Mouse (Mus musculus) liver, embryonic 13.5 days (tissue): ENCODE results near the gene Dlg2. TPM values are rescaled to one million over a fixed set of nuclear protein-coding genes. Genes with fewer than 3 reads are reported as not detected.

Experiments used
- ATAC-seq: fragments of 200-750 bp; cut with Nextera tagmentation; 2 replicates; pipeline ENCODE4 v1.8.0; 2017; ENCODE audit warnings: low read depth, mild to moderate bottlenecking, moderate number of reproducible peaks, moderate library complexity
- DNase-seq: peaks from one replicate; pipeline ENCODE4 v3.0.0; 2022
- H3K27ac ChIP-seq: fragments of 300-500 bp; sonication (generic); 2 replicates; pipeline ENCODE4 v1.5.1; 2015; ENCODE audit warnings: moderate library complexity, mild to moderate bottlenecking, inconsistent platforms
- H3K27me3 ChIP-seq: fragments of 300-500 bp; sonication (generic); 2 replicates; pipeline ENCODE4 v1.6.1; 2015; ENCODE audit warnings: mild to moderate bottlenecking, inconsistent platforms
- H3K36me3 ChIP-seq: fragments of 300-500 bp; sonication (generic); 2 replicates; pipeline ENCODE4 v1.6.1; 2015; ENCODE audit warnings: mild to moderate bottlenecking, inconsistent platforms
- H3K4me1 ChIP-seq: fragments of 300-500 bp; sonication (generic); replicated peaks from 2 replicates; pipeline ENCODE4 v1.6.1; 2015; ENCODE audit warnings: inconsistent platforms
- H3K4me2 ChIP-seq: fragments of 300-500 bp; sonication (generic); 2 replicates; pipeline ENCODE4 v1.6.1; 2015; ENCODE audit warnings: inconsistent platforms, mild to moderate bottlenecking, moderate library complexity
- H3K4me3 ChIP-seq: fragments of 300-500 bp; sonication (generic); replicated peaks from 2 replicates; pipeline ENCODE4 v1.5.1; 2015; ENCODE audit warnings: mild to moderate bottlenecking, inconsistent platforms
- H3K9ac ChIP-seq: fragments of 300-500 bp; sonication (generic); 2 replicates; pipeline ENCODE4 v1.6.1; 2015; ENCODE audit warnings: mild to moderate bottlenecking, inconsistent platforms
- H3K9me3 ChIP-seq: fragments of 300-500 bp; sonication (generic); replicated peaks from 2 replicates; pipeline ENCODE4 v1.6.1; 2016; ENCODE audit warnings: inconsistent platforms
- WGBS: fragments of 180-500 bp; shearing (Covaris S2); methylation state at CpG from one replicate; pipeline ENCODE4 v1.1.7; 2015; ENCODE audit not compliant: insufficient replicate concordance; 5-methylcytosine and 5-hydroxymethylcytosine counted together
- polyA plus RNA-seq: library from polyadenylated mRNA; unstranded; fragments of >200 nt; fragmentation: Nextera tagmentation; extraction: Ambion mirVana; gene quantifications from 2 replicates; pipeline ENCODE4 v1.2.1, GENCODE M21; 2015

Dlg2 gene
- polyA plus RNA-seq, 1 experiment from 2014 or later = 0.52 TPM

DNA sequence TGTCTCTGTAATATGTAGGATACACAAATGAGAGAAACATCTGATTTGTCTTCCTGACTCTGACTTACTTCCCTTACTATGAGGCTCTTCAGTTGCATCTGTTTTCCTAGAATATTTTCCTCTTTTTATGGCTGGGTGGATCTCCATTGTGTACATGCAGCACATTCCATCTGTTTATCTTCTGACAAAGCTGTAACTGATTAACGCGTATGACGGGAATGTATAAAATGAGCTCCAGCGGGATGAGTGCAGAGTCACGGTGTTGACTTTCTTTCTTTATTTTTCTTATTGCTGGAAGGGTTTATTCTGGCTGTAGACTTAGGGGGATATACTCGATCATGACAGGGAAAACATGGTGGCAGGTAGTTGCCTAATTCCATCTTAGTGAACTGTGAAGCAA, 76.9 kb downstream of the Dlg2 start:
- no peaks in the 10 kb centered on the region for H3K27me3 ChIP-seq
- no peaks in the 10 kb centered on the region for H3K36me3 ChIP-seq
- H3K27ac ChIP-seq = no peak overlapping the region
- 70% methylated on average over 6 of the region's 6 CpGs for WGBS
- H3K9ac ChIP-seq = no peak overlapping the region
- H3K4me1 ChIP-seq = no peaks in the 10 kb centered on the region
- H3K4me2 ChIP-seq = no peak overlapping the region
- no peak for ATAC-seq
- no peak overlapping the region for H3K4me3 ChIP-seq
- no peaks in the 10 kb centered on the region for H3K9me3 ChIP-seq
- no peak for DNase-seq

DNA sequence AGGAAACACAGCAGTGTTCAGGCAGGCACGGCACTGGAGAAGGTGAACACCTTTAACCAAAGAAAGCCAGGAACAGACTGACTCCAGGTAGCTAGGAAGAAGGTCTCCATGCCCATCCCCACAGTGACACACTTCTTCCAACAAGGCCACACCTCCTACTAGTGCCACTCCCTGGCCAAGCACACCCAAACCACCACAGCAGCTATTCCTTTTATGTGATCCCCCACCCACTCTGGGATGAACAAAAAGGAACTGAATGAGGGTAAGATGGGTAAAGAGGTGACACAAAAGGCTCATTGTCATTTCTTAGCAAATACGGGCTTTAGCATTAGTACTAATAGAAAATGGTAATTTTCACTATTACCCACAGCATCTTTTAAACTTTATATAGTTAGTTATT, 77.9 kb downstream of the Dlg2 start:
- ATAC-seq = no peak

DNA sequence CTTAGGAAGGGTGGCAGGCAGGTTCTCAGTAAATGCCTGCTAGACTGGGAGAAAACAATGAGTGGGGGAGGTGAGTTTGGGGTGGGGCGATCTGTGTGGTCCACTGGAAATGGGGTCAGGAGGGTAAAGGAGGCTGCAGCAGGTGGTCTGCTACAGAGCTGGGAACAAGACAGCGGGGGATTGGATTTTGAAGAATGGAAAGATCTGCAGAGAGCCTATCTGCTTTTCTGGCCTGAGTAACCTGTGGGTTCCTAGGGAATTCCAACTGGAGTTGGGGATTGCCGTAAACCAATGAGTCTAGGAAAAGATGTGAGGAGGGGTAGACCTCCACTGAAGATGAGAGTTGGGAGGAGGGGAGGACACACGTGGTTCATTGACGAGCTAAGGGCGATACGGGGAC, 92.7 kb downstream of the Dlg2 start:
- no peak for DNase-seq
- Histone ChIP-seq H3K4me1 (no peaks in the 10 kb centered on the region), H3K9ac (no peak overlapping the region), H3K27me3 (no peaks in the 10 kb centered on the region), H3K36me3 (no peaks in the 10 kb centered on the region), H3K4me2 (no peak overlapping the region), H3K27ac (no peak overlapping the region), H3K9me3 (no peaks in the 10 kb centered on the region), H3K4me3 (no peak overlapping the region)
- 55% methylated on average over 7 of the region's 7 CpGs for WGBS
- no peak for ATAC-seq

More for the DNA sequence above, 77.9 kb downstream of the Dlg2 start:
- Histone ChIP-seq H3K27me3 (no peaks in the 10 kb centered on the region), H3K4me2 (no peak overlapping the region), H3K4me3 (no peak overlapping the region), H3K4me1 (no peaks in the 10 kb centered on the region), H3K27ac (no peak overlapping the region), H3K9ac (no peak overlapping the region), H3K36me3 (no peaks in the 10 kb centered on the region), H3K9me3 (no peaks in the 10 kb centered on the region)
- 67% methylated on average over 2 of the region's 2 CpGs for WGBS
- no peak for DNase-seq

DNA sequence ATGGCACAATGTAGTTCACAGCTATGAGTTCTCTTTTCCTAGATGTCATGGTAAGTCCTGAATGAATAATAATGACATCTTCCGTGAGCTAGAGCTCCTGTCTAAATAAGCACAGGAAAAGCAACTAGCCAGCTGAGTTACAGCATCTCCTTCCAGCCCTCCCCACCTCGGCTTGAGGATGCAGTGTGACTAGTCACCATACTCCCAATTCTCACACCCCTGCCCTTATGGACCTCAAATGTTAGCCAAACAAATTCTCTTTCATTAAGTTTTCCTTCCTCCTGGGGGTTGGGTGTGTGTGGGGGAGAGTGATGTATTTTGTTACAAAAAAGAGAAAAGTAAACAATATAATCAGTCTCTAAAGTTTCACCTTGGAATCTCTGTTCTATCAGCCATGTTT, 111.3 kb downstream of the Dlg2 start:
- ATAC-seq (no peak), DNase-seq (no peak)
- H3K4me1 ChIP-seq = no peaks in the 10 kb centered on the region
- no peaks in the 10 kb centered on the region for H3K27me3 ChIP-seq
- H3K9ac ChIP-seq = no peak overlapping the region
- 40% methylated on average over 2 of the region's 2 CpGs for WGBS
- H3K4me2 ChIP-seq = no peak overlapping the region
- H3K4me3 ChIP-seq = no peak overlapping the region
- H3K9me3 ChIP-seq = no peaks in the 10 kb centered on the region
- H3K36me3 ChIP-seq = no peaks in the 10 kb centered on the region
- H3K27ac ChIP-seq = no peak overlapping the region

DNA sequence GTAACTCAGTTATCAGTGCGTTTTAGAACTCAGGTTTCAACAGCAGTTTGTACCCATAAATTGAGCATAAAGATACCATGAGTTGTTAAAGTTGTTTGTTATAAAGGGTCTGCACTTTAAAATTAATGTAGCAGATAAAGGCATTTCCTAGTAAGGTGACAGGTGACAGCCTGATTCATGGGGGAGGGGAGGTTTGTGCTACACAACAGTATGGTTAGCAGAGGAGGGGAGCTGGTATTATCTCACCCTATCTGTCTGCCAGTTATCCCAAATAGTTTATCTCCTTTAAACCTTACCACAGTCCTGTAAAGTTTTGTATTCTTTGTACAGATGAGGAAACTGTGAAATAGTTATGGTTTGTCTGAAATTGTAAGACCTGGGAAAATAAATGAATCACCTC, 111.8 kb downstream of the Dlg2 start:
- no peak for ATAC-seq
- DNase-seq = no peak
- Histone ChIP-seq H3K9me3 (no peaks in the 10 kb centered on the region), H3K9ac (no peak overlapping the region), H3K4me2 (no peak overlapping the region), H3K27ac (no peak overlapping the region), H3K27me3 (no peaks in the 10 kb centered on the region), H3K4me3 (no peak overlapping the region), H3K36me3 (no peaks in the 10 kb centered on the region), H3K4me1 (no peaks in the 10 kb centered on the region)
- WGBS = 59% methylated on average over 1 of the region's 1 CpGs

GRCm38 (mm10) chr7:90609764-90610163, 133.3 kb downstream of the Dlg2 start:
- no peak for ATAC-seq
- H3K27me3 ChIP-seq = no peaks in the 10 kb centered on the region
- no peaks in the 10 kb centered on the region for H3K4me1 ChIP-seq
- H3K9me3 ChIP-seq = no peaks in the 10 kb centered on the region
- no peaks in the 10 kb centered on the region for H3K36me3 ChIP-seq
- H3K4me3 ChIP-seq = no peak overlapping the region
- no peak overlapping the region for H3K4me2 ChIP-seq
- H3K27ac ChIP-seq = no peak overlapping the region
- WGBS = 35% methylated on average over 2 of the region's 2 CpGs
- H3K9ac ChIP-seq = no peak overlapping the region
- DNase-seq = no peak

DNA sequence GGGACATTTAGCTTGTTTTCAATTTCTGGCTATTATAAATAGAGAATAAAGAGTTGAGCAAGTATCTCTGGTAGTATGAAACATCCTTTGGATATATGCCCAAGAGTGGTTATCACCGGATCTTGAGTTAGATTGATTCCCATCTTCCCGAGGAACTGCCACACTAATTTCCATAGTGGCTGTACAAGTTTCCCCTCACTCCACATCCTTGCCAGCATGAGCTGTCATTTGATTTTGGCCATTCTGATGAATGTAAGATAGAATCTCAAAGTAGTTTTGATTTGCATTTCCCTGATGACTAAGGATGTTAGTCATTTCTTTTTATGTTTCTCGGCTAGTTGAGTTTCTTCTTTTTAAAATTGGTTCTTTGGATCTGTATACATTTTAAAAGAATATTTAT, 154.1 kb downstream of the Dlg2 start:
- Histone ChIP-seq H3K27ac (no peak overlapping the region), H3K4me2 (no peak overlapping the region), H3K36me3 (no peaks in the 10 kb centered on the region), H3K9ac (no peak overlapping the region), H3K4me3 (no peak overlapping the region), H3K4me1 (no peaks in the 10 kb centered on the region), H3K27me3 (no peaks in the 10 kb centered on the region), H3K9me3 (no peaks in the 10 kb centered on the region)
- DNase-seq (no peak), ATAC-seq (no peak)
- 67% methylated on average over 3 of the region's 3 CpGs for WGBS

DNA sequence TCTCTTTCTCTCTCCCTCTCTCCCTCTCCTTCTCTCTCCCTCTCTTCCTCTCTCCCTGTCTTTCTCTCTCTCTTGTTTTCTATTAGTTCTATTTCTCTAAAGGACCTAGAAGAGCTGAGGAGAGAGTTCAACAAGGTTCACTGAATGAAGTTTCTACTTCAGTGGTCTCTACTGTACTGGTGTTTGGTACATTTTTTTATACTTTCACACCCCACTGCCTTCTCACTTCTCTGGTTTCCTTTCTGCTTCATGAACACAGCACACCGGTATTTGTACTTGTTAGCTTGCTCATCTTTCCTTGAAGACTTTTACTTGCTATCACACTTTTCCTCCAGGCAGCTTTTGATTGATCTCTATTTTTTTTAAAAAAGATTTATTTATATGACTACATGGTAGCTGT, 173.0 kb downstream of the Dlg2 start:
- no peak for DNase-seq
- WGBS = 68% methylated on average over 1 of the region's 1 CpGs
- Histone ChIP-seq H3K27me3 (no peaks in the 10 kb centered on the region), H3K4me2 (no peak overlapping the region), H3K27ac (no peak overlapping the region), H3K9ac (no peak overlapping the region), H3K36me3 (no peaks in the 10 kb centered on the region), H3K9me3 (no peaks in the 10 kb centered on the region), H3K4me1 (no peaks in the 10 kb centered on the region), H3K4me3 (no peak overlapping the region)
- no peak for ATAC-seq

DNA sequence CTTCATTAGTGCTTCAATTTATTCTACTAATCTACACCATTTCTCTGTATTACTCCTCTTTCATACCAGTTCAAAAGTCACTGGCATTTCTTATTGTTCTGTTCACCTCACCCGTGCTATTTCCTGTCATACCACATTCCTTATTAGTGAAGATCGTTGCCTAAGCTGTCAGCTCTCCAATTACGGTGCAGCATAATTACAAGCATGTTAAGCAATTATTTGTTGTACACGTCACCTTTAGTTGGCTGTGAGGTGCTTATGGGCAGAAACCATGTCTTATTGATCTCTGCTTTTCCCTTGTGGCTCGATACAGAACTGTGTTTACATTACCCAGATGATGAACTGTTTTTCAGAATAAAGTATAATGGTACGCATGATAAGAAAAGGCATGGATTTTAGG, 174.7 kb downstream of the Dlg2 start:
- DNase-seq (no peak), ATAC-seq (no peak)
- H3K4me2 ChIP-seq = no peak overlapping the region
- H3K27me3 ChIP-seq = no peaks in the 10 kb centered on the region
- no peaks in the 10 kb centered on the region for H3K4me1 ChIP-seq
- WGBS = 59% methylated on average over 6 of the region's 6 CpGs
- no peak overlapping the region for H3K27ac ChIP-seq
- H3K4me3 ChIP-seq = no peak overlapping the region
- H3K9ac ChIP-seq = no peak overlapping the region
- H3K36me3 ChIP-seq = no peaks in the 10 kb centered on the region
- no peaks in the 10 kb centered on the region for H3K9me3 ChIP-seq

DNA sequence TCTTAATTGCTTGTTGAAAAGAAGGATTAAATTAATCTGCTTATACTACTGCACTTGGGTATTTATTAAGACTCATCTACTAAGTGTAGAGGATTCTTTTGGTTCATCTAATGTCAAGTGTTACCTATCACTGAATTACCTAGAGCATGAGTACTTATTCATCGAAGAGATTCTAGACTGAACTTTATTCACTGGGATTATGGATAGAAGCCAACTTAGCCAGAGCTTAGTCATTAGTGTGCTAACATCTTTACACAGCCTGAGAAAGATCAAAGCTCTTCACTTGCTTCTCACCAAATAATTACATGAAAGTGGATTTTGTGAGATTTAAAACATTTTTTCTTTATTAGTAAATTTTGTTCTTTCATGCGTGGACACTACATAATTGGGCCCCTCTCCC, 175.1 kb downstream of the Dlg2 start:
- Histone ChIP-seq H3K4me1 (no peaks in the 10 kb centered on the region), H3K27ac (no peak overlapping the region), H3K9me3 (no peaks in the 10 kb centered on the region), H3K4me3 (no peak overlapping the region), H3K4me2 (no peak overlapping the region), H3K9ac (no peak overlapping the region), H3K27me3 (no peaks in the 10 kb centered on the region), H3K36me3 (no peaks in the 10 kb centered on the region)
- ATAC-seq = no peak
- no peak for DNase-seq
- WGBS = 65% methylated on average over 2 of the region's 2 CpGs

DNA sequence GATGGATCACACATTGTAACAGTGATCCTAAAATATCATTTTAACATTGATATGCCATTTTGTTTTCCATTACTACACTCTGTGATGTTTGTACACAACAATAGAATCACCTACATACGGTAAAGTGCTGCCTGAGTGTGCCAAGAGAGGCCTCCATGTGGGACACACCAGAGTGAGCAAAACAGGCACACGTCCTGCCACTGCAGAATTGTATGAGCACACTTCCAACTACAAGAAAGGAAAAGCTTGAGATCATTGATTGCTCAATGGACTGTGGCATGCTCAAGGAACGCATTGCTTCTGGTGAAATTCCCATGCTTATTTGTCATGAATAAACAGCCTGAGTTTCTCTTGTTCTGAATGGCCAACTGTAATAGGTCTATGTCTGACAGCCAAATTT, 182.1 kb downstream of the Dlg2 start:
- H3K27me3 ChIP-seq = no peaks in the 10 kb centered on the region
- no peak overlapping the region for H3K9ac ChIP-seq
- no peak overlapping the region for H3K27ac ChIP-seq
- WGBS = 50% methylated on average over 3 of the region's 3 CpGs
- H3K4me1 ChIP-seq = no peaks in the 10 kb centered on the region
- H3K4me3 ChIP-seq = no peak overlapping the region
- ATAC-seq (no peak), DNase-seq (no peak)
- H3K4me2 ChIP-seq = no peak overlapping the region
- no peaks in the 10 kb centered on the region for H3K36me3 ChIP-seq
- no peaks in the 10 kb centered on the region for H3K9me3 ChIP-seq

DNA sequence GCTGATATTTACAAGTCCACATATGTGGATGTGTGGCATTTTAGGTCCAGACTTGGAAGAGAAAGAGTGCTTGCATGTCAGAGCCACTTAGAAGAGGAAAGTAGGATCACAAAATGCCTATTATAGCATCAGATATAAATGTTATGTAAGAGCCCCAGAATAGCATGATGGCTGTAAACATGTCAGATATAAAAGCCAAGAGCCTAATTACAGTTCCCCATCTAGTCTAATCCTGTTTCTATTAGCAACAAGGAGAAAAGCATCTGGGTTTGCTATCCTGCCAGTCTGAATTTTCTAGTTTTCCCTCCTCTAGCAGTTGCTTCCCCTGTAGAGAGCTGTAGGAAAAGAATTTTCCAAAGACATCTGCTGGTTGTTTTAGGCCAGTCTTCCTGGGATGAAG, 217.6 kb downstream of the Dlg2 start:
- no peak for ATAC-seq

More for the DNA sequence above, 217.6 kb downstream of the Dlg2 start:
- Histone ChIP-seq H3K4me1 (no peaks in the 10 kb centered on the region), H3K27ac (no peak overlapping the region), H3K4me2 (no peak overlapping the region), H3K9me3 (no peaks in the 10 kb centered on the region), H3K36me3 (no peaks in the 10 kb centered on the region), H3K9ac (no peak overlapping the region), H3K4me3 (no peak overlapping the region), H3K27me3 (no peaks in the 10 kb centered on the region)
- DNase-seq = no peak
